Mouse (Mus musculus): ENCODE data around the gene Psma4. TPM values are rescaled to one million over a fixed set of nuclear protein-coding genes. Genes with fewer than 3 reads are reported as not detected.

The Psma4 gene
- polyA plus RNA-seq (2012; rRNA removed): 161 and 281 TPM in 2 replicates

DNA sequence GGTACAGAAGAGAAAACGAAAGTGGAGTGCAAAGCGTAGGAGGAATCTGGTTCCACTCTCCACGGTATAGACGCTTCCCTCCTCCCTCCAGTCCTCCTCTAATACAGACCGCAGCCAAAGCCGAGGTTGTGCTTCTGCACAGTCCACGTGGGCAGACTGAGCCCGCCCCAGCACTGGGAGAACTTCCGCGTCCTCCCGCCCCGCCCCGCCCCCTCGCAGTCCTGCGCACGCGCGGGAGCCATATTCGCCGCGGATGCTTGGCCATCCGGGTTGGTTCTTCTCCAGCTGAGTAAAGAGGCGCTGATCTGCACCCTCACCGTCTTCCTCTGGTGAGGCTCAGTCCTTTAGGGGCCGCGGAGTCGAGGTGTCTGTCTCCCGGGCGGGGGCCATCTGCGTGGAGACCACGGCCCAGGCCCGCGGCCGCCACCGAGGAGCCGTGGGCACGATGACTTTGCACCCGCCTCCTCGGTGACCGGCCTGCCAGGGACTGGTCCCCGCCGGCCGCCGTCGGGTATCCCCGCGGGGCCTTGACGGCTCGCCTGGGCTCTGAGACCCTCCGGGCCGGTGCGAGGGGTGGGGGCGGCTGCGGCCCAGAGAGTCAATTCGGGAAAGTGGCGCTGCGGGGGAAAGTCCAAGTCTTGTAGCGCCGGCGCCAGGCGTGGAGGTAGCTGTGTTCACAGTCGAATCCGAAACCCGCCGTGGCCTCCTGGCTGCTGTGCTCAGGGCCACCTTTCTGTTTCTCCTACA, at the start of gene Psma4, which contains the start of gene AY074887:
Gene Psma4, plus strand, starts transcription at position 216 of the 747 bp plus-strand sequence.
Gene AY074887, minus strand, starts transcription at position 424 of the 747 bp plus-strand sequence.

DNA sequence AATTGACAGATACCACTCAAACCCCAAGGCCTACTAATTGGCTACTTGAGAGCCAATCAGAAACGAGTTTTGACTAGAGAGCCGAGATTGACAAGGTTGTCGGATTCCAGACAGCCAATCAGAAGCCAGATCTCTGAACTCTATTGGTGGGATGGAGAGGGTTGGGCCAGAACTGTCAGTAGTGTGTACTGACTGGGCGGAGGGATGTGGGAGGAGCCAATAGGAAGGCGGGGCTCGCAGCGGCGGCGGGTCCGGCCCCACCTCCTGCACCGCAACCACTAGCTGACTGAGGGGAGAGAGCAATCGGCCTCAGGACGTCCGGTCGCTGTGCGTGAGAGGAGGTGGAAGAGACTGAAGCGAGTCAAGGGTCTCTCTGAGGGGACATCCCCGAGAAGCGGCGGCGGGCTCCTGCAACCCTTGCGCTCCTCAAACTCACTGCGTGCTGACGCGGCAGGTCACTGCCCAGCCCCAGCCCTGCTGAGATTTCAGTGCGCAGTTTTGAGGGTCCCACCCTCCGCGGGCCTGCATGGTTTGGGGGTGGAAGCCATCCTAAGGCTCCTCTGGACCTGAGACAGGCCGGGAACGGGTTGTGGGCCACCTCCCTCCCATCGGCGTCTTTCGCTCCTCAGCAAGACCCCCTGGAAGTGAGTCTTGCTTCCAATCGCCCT, 33.4 kb upstream of the Psma4 start, which contains the start of gene Hykk:
Gene Hykk, plus strand, starts transcription at position 274 of the 668 bp plus-strand sequence.

DNA sequence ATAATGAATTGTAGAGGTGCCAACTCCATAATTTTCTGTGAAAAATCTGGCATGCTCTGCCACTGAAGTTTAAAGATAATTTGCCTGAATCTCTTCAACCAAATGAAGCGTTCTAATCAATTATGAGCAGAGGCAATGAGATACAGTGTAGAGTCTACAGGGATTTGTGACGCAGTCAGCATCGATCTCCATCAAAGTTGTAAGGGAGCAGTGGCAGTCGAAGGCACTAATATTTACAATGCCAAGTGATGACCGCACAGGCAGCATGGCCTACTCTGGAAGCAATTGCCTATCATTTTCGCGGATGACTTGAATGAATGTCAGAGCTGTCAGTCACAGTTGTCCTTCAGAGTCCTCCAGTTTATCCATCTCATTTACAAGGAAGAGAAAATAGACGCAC, 30.1 kb downstream of the Psma4 start, which contains the start of gene Chrna5:
Gene Chrna5, plus strand, starts transcription at position 207 of the 400 bp plus-strand sequence.

Other genes starting within 250 kb of the Psma4 start
- gene Wdr61, start 216.3 kb upstream of the Psma4 start, polyA plus RNA-seq (2012; rRNA removed): 83.8 and 105 TPM in 2 replicates
- 707 and 862 TPM in 2 replicates for gene Crabp1, start 186.0 kb upstream of the Psma4 start, polyA plus RNA-seq (2012; rRNA removed)
- 42.3 and 68.3 TPM in 2 replicates for gene Ireb2, start 87.0 kb upstream of the Psma4 start, polyA plus RNA-seq (2012; rRNA removed)
- gene Hykk, start 33.5 kb upstream of the Psma4 start, polyA plus RNA-seq (2012; rRNA removed): 1.8 and 3.7 TPM in 2 replicates
- 0.25 TPM in 1 of 2 replicates, not detected in the other for gene AY074887, start 208 bp downstream of the Psma4 start, polyA plus RNA-seq (2012; rRNA removed)
- gene Chrna5, start 30.1 kb downstream of the Psma4 start, polyA plus RNA-seq (2012; rRNA removed): 2.7 and 2.9 TPM in 2 replicates
- gene Chrna3, start 75.8 kb downstream of the Psma4 start, polyA plus RNA-seq (2012; rRNA removed): 5.2 and 8.7 TPM in 2 replicates
- gene Chrnb4, start 98.0 kb downstream of the Psma4 start, polyA plus RNA-seq (2012; rRNA removed): 1.5 and 2.7 TPM in 2 replicates
- gene Ube2q2, start 198.1 kb downstream of the Psma4 start, polyA plus RNA-seq (2012; rRNA removed): 22.1 and 25.8 TPM in 2 replicates

Measured in central nervous system, embryonic 11.5 days (tissue).